Mouse (Mus musculus): ENCODE measurements around the gene Orc3. TPM values are rescaled to one million over a fixed set of nuclear protein-coding genes. Genes with fewer than 3 reads are reported as not detected.

The Orc3 gene
- total RNA-seq, 2 experiments from 2014 or later: 35.7 TPM

- intact Hi-C loops (cut with DNase I): no loop called here
- no peak for DNase-seq (ENCODE audit: low spot score)
These were observed 86.2 kb downstream of the Orc3 start for GRCm38 (mm10) chr4:34528430-34529100.

GRCm38 (mm10) chr4:34526771-34527170 lies 88.0 kb downstream of the Orc3 start:
- intact Hi-C loops (cut with DNase I): no loop called here
- DNase-seq (ENCODE audit: low spot score): no peak

- intact Hi-C loops (cut with DNase I): no loop called here
- no peak for DNase-seq (ENCODE audit: low spot score)
These were observed 91.2 kb downstream of the Orc3 start for GRCm38 (mm10) chr4:34523586-34523985.

GRCm38 (mm10) chr4:34522846-34523245 lies 91.9 kb downstream of the Orc3 start:
- intact Hi-C loops (cut with DNase I): no loop called here
- peak; percentile 14 for DNase-seq (ENCODE audit: low spot score)

Other genes with a start within 250 kb of the Orc3 start
- 10 to 100 TPM; 52.5 to 56.3 TPM for gene Akirin2, start 64.0 kb downstream of the Orc3 start, total RNA-seq (2021)
- gene Rars2, start within 50 bp of the Orc3 start, total RNA-seq (2021): 10 to 100 TPM; 29.4 to 30.5 TPM
- 10 to 100 TPM; 15.0 to 16.1 TPM for gene Slc35a1, start 72.5 kb upstream of the Orc3 start, total RNA-seq (2021)
- under 1 TPM; 0.18 to 0.22 TPM for gene Cfap206, start 115.3 kb upstream of the Orc3 start, total RNA-seq (2021)
- gene Gm136, start 141.3 kb upstream of the Orc3 start, total RNA-seq (2021): not detected
- gene Smim8, start 163.5 kb upstream of the Orc3 start, total RNA-seq (2021): 10 to 100 TPM; 57.9 to 59.8 TPM

All from heart, postnatal 25 days (tissue).